ENCODE assay signal across 16 mouse cellular contexts in genomic region chr10:117756784-117757183, GRCm38 (mm10).
"Had no signal": no experiment of that assay in that cellular context is flagged by ENCODE, and none has a peak within 500 bp of the region (broad histone marks: within the 10 kb centered on the region; RNA-seq: fewer than 3 reads in every experiment).

No protein-coding gene starts in this region.

- H3K9ac ChIP-seq: neural tube, embryonic 13.5 days; neural tube, embryonic 15.5 days; stomach, embryonic 15.5 days had no signal

- H3K9me3 ChIP-seq: neural tube, embryonic 13.5 days; neural tube, embryonic 15.5 days; stomach, embryonic 15.5 days had no signal

- H3K4me3 ChIP-seq: neural tube, embryonic 13.5 days; neural tube, embryonic 15.5 days; stomach, embryonic 15.5 days had no signal

- H3K4me2 ChIP-seq: neural tube, embryonic 13.5 days; neural tube, embryonic 15.5 days; stomach, embryonic 15.5 days had no signal

- H3K27ac ChIP-seq: neural tube, embryonic 13.5 days; neural tube, embryonic 15.5 days; stomach, embryonic 15.5 days; stomach, postnatal 0 days had no signal

- H3K4me1 ChIP-seq: neural tube, embryonic 13.5 days; neural tube, embryonic 15.5 days; stomach, embryonic 15.5 days had no signal

- DNase-seq: retina, postnatal 1 day; right cerebral cortex, adult 18-20 months; right cerebral cortex, postnatal 14 days; right cerebral cortex, postnatal 25 days; right cerebral cortex, postnatal 4 days; spleen, adult 18-20 months; thymus, adult 18-20 months; thymus, adult 2 months; thymus, postnatal 14 days; thymus, postnatal 25 days; thymus, postnatal 36 days; thymus, postnatal 4 days had no signal

- H3K27me3 ChIP-seq: neural tube, embryonic 13.5 days; neural tube, embryonic 15.5 days; stomach, embryonic 15.5 days had no signal
